Mouse (Mus musculus) embryonic facial prominence, embryonic 11.5 days (tissue): ENCODE data around the gene Camkmt. TPM values are rescaled to one million over a fixed set of nuclear protein-coding genes. Genes with fewer than 3 reads are reported as not detected.

Experiments
- ATAC-seq: fragments of 200-750 bp; cut with Nextera tagmentation; replicated peaks from 2 replicates; pipeline ENCODE4 v1.8.0; 2017; ENCODE audit warnings: low read depth; ENCODE audit not compliant: insufficient number of reproducible peaks, low FRiP score, low TSS enrichment
- DNase-seq: peaks from one replicate; pipeline ENCODE4 v3.0.0-alpha.2; 2015; ENCODE audit warnings: low spot score
- H3K27ac ChIP-seq: fragments of 300-500 bp; sonication (generic); replicated peaks from 2 replicates; pipeline ENCODE4 v1.5.1; 2014; ENCODE audit warnings: mild to moderate bottlenecking, low read depth, low read length, control low read depth
- H3K27me3 ChIP-seq: fragments of 300-500 bp; sonication (generic); 2 replicates; pipeline ENCODE4 v1.6.1; 2014; ENCODE audit warnings: mild to moderate bottlenecking, low read length, moderate library complexity, mixed read lengths; ENCODE audit not compliant: control insufficient read depth, insufficient read depth
- H3K36me3 ChIP-seq: fragments of 300-500 bp; sonication (generic); replicated peaks from 2 replicates; pipeline ENCODE4 v1.6.1; 2014; ENCODE audit warnings: low read depth, mild to moderate bottlenecking, low read length, moderate library complexity, mixed read lengths; ENCODE audit not compliant: control insufficient read depth, insufficient read depth
- H3K4me1 ChIP-seq: fragments of 300-500 bp; sonication (generic); 2 replicates; pipeline ENCODE4 v1.6.1; 2014; ENCODE audit warnings: low read length, mixed read lengths; ENCODE audit not compliant: control insufficient read depth, insufficient read depth
- H3K4me2 ChIP-seq: fragments of 300-500 bp; sonication (generic); 2 replicates; pipeline ENCODE4 v1.6.1; 2014; ENCODE audit warnings: low read depth, mild to moderate bottlenecking, control low read depth, low read length, moderate library complexity
- H3K4me3 ChIP-seq: fragments of 300-500 bp; sonication (generic); 2 replicates; pipeline ENCODE4 v1.5.1; 2014; ENCODE audit warnings: low read depth, low read length, control low read depth
- H3K9ac ChIP-seq: fragments of 300-500 bp; sonication (generic); replicated peaks from 2 replicates; pipeline ENCODE4 v1.6.1; 2014; ENCODE audit warnings: mild to moderate bottlenecking, control low read depth, low read length
- H3K9me3 ChIP-seq: fragments of 300-500 bp; sonication (generic); replicated peaks from 2 replicates; pipeline ENCODE4 v1.6.1; 2016; ENCODE audit warnings: mild to moderate bottlenecking, low read length, inconsistent platforms, mixed read lengths; ENCODE audit not compliant: control insufficient read depth
- WGBS: fragments of 180-500 bp; shearing (Covaris S2); extraction: QIAGEN DNeasy Blood & Tissue Kit; methylation state at CpG from one replicate; pipeline ENCODE4 v1.1.7; 2014; 5-methylcytosine and 5-hydroxymethylcytosine counted together
- polyA plus RNA-seq: library from polyadenylated mRNA; unstranded; fragments of >200 nt; fragmentation: Nextera tagmentation; extraction: Ambion mirVana; gene quantifications from 2 replicates; pipeline ENCODE4 v1.2.1, GENCODE M21; 2014

The Camkmt gene
- polyA plus RNA-seq, 1 experiment from 2014 or later, result 16.8 TPM

DNA sequence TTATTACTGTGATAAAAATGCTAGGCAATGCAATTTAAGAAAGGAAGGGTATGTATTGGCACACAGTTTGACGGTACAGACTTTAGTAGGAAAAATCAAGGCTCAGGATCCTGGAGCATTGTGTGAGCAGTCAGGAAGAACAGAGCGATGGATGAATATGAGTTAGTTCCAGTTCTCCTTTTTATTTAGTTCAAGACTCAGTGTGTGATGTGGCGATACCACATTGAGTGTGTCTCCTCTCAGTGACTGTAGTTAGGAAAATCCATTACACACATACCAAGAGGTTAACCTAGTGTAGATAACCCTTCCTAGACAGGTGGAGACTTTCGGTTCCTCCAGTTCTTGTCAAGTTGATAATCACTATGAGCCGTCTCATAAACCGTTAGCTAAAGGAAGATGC lies 1.4 kb downstream of the Camkmt start:
- whole genome bisulfite sequencing, result 92% methylated on average over 6 of the region's 6 CpGs
- H3K27me3 ChIP-seq, result no peaks in the 10 kb centered on the region
- no peak overlapping the region for H3K9ac ChIP-seq
- H3K4me3 ChIP-seq, result no peak overlapping the region
- no peak overlapping the region for H3K27ac ChIP-seq
- H3K4me2 ChIP-seq, result no peak overlapping the region
- ATAC-seq (no peak), DNase-seq (no peak)
- no peaks in the 10 kb centered on the region for H3K4me1 ChIP-seq
- H3K9me3 ChIP-seq, result no peaks in the 10 kb centered on the region
- no peaks in the 10 kb centered on the region for H3K36me3 ChIP-seq

DNA sequence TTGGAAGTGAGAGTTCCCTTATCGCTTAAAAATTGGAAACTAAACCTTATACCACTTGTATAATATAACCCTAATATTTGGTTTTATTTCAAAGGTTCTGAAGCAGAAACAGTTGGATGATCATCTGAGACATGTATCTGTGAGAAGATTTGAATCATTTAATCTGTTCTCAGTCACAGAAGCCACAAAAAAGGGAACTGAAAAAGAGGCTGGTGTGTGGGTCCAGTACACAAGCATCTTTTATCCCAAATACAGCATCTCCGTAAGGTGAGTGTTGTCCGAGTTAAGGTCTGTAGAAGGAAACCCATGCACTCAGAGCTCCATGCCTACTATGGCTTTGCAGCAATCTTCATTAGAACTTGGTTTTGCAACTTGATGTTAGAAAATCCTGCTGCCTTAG lies 6.0 kb downstream of the Camkmt start:
- DNase-seq, result no peak
- 92% methylated on average over 3 of the region's 3 CpGs for WGBS
- Histone ChIP-seq H3K4me1 (no peaks in the 10 kb centered on the region), H3K4me3 (no peak overlapping the region), H3K9ac (no peak overlapping the region), H3K36me3 (no peaks in the 10 kb centered on the region), H3K4me2 (no peak overlapping the region), H3K27ac (no peak overlapping the region), H3K9me3 (no peaks in the 10 kb centered on the region), H3K27me3 (no peaks in the 10 kb centered on the region)
- ATAC-seq, result no peak

DNA sequence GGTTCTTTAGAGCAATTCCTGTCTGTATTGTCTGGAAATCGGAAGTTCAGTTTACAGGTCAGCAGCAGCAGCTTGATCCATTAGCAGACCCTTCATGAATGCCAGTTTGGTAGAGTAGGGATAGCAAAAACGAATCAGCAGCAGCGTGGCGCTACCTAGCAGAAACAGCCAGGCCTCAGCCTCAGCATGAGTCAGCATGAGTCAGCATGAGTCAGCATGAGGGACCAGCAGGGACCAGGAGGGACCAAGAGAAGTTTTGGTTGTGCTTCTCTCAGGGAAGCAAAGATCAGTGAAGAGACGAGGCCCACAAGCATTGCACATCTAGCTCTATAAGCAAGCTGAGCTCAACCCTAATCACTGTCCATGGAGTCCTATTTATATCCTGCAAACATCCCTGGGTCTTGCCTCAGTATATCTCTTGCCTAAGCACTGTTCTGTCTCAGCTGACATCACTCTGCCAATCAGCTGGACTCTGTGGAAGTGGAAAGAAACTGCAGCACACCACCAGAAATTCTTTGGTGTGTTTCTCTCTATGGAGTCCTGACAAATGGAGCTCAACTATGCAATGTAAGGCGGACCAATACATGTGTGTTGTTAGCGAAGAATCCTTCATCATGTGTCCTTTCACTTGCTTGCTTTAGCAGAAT lies 8.4 kb downstream of the Camkmt start:
- WGBS, result 95% methylated on average over 7 of the region's 7 CpGs
- no peaks in the 10 kb centered on the region for H3K9me3 ChIP-seq
- ATAC-seq, result no peak

DNA sequence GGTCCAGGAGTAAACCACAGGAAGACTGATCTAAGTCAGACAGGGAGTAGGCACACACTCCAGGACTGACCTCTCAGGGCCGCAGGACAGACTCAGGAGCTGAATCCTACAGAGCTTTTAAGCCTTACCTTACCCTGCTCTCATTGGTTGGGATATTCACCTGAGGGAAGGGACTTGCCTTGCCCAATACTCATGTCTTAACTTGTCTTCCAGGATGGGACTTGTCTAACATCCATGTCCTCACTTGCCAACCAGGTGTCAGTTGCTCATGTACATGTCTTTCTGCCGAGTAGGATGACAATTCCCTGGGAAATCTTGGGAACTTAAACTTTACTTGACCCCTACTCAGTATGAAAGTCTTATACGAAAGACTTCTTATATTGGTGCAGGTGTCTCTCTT lies 9.9 kb downstream of the Camkmt start:
- 92% methylated on average over 3 of the region's 3 CpGs for WGBS
- no peaks in the 10 kb centered on the region for H3K27me3 ChIP-seq
- no peak overlapping the region for H3K27ac ChIP-seq
- H3K9me3 ChIP-seq, result no peaks in the 10 kb centered on the region
- no peak for ATAC-seq
- H3K4me2 ChIP-seq, result no peak overlapping the region
- H3K4me3 ChIP-seq, result no peak overlapping the region
- DNase-seq, result no peak
- H3K4me1 ChIP-seq, result no peaks in the 10 kb centered on the region
- no peak overlapping the region for H3K9ac ChIP-seq
- no peaks in the 10 kb centered on the region for H3K36me3 ChIP-seq

More for the DNA sequence above, 8.4 kb downstream of the Camkmt start:
- no peak overlapping the region for H3K4me2 ChIP-seq
- H3K4me3 ChIP-seq, result no peak overlapping the region
- H3K27ac ChIP-seq, result no peak overlapping the region
- DNase-seq, result no peak
- H3K9ac ChIP-seq, result no peak overlapping the region
- H3K27me3 ChIP-seq, result no peaks in the 10 kb centered on the region
- no peaks in the 10 kb centered on the region for H3K36me3 ChIP-seq
- H3K4me1 ChIP-seq, result no peaks in the 10 kb centered on the region

DNA sequence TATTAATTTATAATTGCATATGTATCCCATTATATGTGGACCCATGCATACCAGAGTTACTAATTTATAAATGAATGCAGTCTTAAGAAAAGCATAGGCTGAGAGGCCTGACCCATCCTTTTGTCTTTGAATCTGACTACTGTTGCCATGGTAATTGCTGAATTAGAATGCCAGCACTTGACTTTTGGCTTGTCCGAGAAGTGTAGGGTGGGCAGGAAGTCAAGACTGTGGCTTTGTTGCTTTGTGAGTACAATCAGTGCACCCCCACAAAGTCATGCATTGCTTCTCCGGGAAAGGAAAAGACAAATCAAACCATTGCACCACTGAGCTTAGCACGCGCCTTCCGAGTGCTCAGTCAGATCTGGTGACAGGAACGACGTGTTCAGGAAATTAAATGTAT lies 11.4 kb downstream of the Camkmt start:
- H3K9ac ChIP-seq, result no peak overlapping the region
- H3K27ac ChIP-seq, result no peak overlapping the region
- H3K4me1 ChIP-seq, result no peaks in the 10 kb centered on the region
- H3K4me3 ChIP-seq, result no peak overlapping the region
- 83% methylated on average over 7 of the region's 7 CpGs for WGBS
- no peak overlapping the region for H3K4me2 ChIP-seq
- H3K36me3 ChIP-seq, result no peaks in the 10 kb centered on the region
- H3K27me3 ChIP-seq, result no peaks in the 10 kb centered on the region
- H3K9me3 ChIP-seq, result no peaks in the 10 kb centered on the region
- no peak for DNase-seq
- no peak for ATAC-seq

DNA sequence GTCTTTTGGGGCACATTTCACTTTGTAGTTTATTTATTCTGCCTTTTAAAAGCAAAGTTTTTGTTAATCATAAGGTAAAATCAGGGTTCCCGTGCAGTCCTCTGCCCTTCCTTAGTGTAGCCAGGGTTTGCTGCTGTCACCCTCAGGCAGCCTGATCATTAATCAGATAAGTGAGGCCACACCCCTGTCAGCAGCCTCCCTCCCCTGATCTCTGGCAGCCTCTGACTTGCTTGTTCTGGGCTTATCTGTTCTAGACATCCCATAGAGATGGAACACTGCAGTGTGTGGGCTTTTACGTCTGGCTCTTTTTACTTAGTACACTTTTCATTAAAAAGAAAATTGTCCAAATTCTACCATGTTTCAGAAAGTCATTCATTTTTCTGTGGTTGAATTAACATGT lies 13.0 kb downstream of the Camkmt start:
- Histone ChIP-seq H3K27ac (no peak overlapping the region), H3K4me3 (no peak overlapping the region), H3K36me3 (no peaks in the 10 kb centered on the region), H3K9me3 (no peaks in the 10 kb centered on the region), H3K27me3 (no peaks in the 10 kb centered on the region), H3K9ac (no peak overlapping the region), H3K4me2 (no peak overlapping the region), H3K4me1 (no peaks in the 10 kb centered on the region)
- WGBS, result 52% methylated on average over 2 of the region's 2 CpGs
- DNase-seq (no peak), ATAC-seq (no peak)

DNA sequence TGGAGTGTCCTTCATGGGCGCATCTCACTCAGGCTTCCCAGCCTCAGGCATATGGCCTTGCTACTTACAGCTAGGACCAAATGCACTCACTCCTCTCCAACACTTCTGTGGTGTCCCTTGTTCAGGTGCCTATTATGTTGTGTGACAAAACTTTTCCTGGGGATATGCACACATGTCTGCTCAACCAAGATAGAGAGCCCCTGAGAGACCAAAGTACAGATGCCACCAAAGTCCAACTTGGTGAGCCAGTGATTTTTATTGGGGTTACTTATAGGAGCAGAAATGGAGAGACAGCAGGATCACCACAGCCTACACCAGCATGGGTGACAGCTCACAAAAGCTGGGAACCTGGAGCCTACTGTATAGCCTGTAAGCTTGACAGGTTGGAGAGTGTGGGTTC lies 20.3 kb downstream of the Camkmt start:
- 92% methylated on average over 1 of the region's 1 CpGs for WGBS
- H3K4me1 ChIP-seq, result no peaks in the 10 kb centered on the region
- DNase-seq (no peak), ATAC-seq (no peak)
- no peaks in the 10 kb centered on the region for H3K27me3 ChIP-seq
- H3K27ac ChIP-seq, result no peak overlapping the region
- no peak overlapping the region for H3K4me2 ChIP-seq
- no peak overlapping the region for H3K4me3 ChIP-seq
- H3K9me3 ChIP-seq, result no peaks in the 10 kb centered on the region
- no peaks in the 10 kb centered on the region for H3K36me3 ChIP-seq
- H3K9ac ChIP-seq, result no peak overlapping the region

DNA sequence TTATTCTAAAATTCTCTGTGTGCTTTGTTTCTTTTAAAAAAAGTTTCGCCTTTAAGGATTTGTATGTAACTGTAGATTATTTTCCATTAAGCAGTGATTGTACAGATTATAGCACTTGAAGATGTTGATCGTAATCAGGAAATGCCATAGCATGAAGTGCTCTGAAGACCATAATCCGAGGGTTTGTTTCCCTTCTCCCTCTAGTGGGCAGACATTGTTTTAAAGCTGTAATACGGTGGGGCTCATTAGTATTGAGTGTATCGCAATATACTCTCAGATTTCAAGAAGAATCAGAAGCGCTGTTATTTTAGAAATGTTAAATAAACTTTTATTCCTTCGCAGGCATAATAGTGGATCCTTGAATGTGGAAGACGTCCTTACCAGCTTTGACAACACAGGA lies 23.1 kb downstream of the Camkmt start:
- H3K36me3 ChIP-seq, result no peaks in the 10 kb centered on the region
- WGBS, result 83% methylated on average over 8 of the region's 8 CpGs
- no peaks in the 10 kb centered on the region for H3K27me3 ChIP-seq
- no peaks in the 10 kb centered on the region for H3K9me3 ChIP-seq
- H3K27ac ChIP-seq, result no peak overlapping the region
- H3K4me2 ChIP-seq, result no peak overlapping the region
- no peaks in the 10 kb centered on the region for H3K4me1 ChIP-seq
- H3K9ac ChIP-seq, result no peak overlapping the region
- DNase-seq (no peak), ATAC-seq (no peak)
- no peak overlapping the region for H3K4me3 ChIP-seq
